Mouse (Mus musculus): Measurements from ENCODE around the gene Slc35f1. TPM values are rescaled to one million over a fixed set of nuclear protein-coding genes. Genes with fewer than 3 reads are reported as not detected.

Slc35f1 gene
- polyA plus RNA-seq, 1 experiment from 2014 or later: 1.2 TPM

GRCm38 (mm10) chr10:52797454-52797853 is 107.1 kb downstream of the Slc35f1 start:
- ATAC-seq (ENCODE audit: extremely low read depth, insufficient number of reproducible peaks, low FRiP score, low TSS enrichment): no peak
- Histone ChIP-seq H3K4me3 (no peak overlapping the region), H3K9ac (no peak overlapping the region), H3K9me3 (no peaks in the 10 kb centered on the region), H3K27ac (replicated peaks) (no peak overlapping the region), H3K27me3 (replicated peaks) (no peaks in the 10 kb centered on the region), H3K4me2 (no peak overlapping the region), H3K36me3 (no peaks in the 10 kb centered on the region), H3K4me1 (no peaks in the 10 kb centered on the region)
- WGBS: 69% methylated on average over 4 of the region's 4 CpGs

GRCm38 (mm10) chr10:52807808-52808207 is 117.5 kb downstream of the Slc35f1 start:
- Histone ChIP-seq H3K36me3 (no peaks in the 10 kb centered on the region), H3K27me3 (replicated peaks) (no peaks in the 10 kb centered on the region), H3K4me1 (no peaks in the 10 kb centered on the region), H3K9ac (no peak overlapping the region), H3K4me3 (no peak overlapping the region), H3K27ac (replicated peaks) (no peak overlapping the region), H3K9me3 (no peaks in the 10 kb centered on the region), H3K4me2 (no peak overlapping the region)
- ATAC-seq (ENCODE audit: extremely low read depth, insufficient number of reproducible peaks, low FRiP score, low TSS enrichment): no peak
- WGBS: 63% methylated on average over 2 of the region's 2 CpGs

GRCm38 (mm10) chr10:52812861-52813260 is 122.5 kb downstream of the Slc35f1 start:
- no peak overlapping the region for H3K4me3 ChIP-seq
- H3K9me3 ChIP-seq: no peaks in the 10 kb centered on the region
- ATAC-seq (ENCODE audit: extremely low read depth, insufficient number of reproducible peaks, low FRiP score, low TSS enrichment): no peak
- no peak overlapping the region for H3K27ac ChIP-seq (replicated peaks)
- no peaks in the 10 kb centered on the region for H3K27me3 ChIP-seq (replicated peaks)
- WGBS: 78% methylated on average over 4 of the region's 4 CpGs
- no peaks in the 10 kb centered on the region for H3K4me1 ChIP-seq
- H3K36me3 ChIP-seq: no peaks in the 10 kb centered on the region
- no peak overlapping the region for H3K4me2 ChIP-seq
- H3K9ac ChIP-seq: no peak overlapping the region

- Histone ChIP-seq H3K36me3 (no peaks in the 10 kb centered on the region), H3K27me3 (replicated peaks) (no peaks in the 10 kb centered on the region), H3K4me2 (no peak overlapping the region), H3K27ac (replicated peaks) (no peak overlapping the region), H3K9me3 (no peaks in the 10 kb centered on the region), H3K4me1 (no peaks in the 10 kb centered on the region), H3K4me3 (no peak overlapping the region), H3K9ac (no peak overlapping the region)
- 74% methylated on average over 5 of the region's 5 CpGs for WGBS
- no peak for ATAC-seq (ENCODE audit: extremely low read depth, insufficient number of reproducible peaks, low FRiP score, low TSS enrichment)
These were observed 124.0 kb downstream of the Slc35f1 start for GRCm38 (mm10) chr10:52814358-52814757.

GRCm38 (mm10) chr10:52819661-52820060 is 129.3 kb downstream of the Slc35f1 start:
- ATAC-seq (ENCODE audit: extremely low read depth, insufficient number of reproducible peaks, low FRiP score, low TSS enrichment): no peak
- Histone ChIP-seq H3K4me1 (no peaks in the 10 kb centered on the region), H3K9ac (no peak overlapping the region), H3K27ac (replicated peaks) (no peak overlapping the region), H3K9me3 (no peaks in the 10 kb centered on the region), H3K27me3 (replicated peaks) (no peaks in the 10 kb centered on the region), H3K4me2 (no peak overlapping the region), H3K4me3 (no peak overlapping the region), H3K36me3 (no peaks in the 10 kb centered on the region)
- 81% methylated on average over 1 of the region's 1 CpGs for WGBS

GRCm38 (mm10) chr10:52822909-52823308 is 132.6 kb downstream of the Slc35f1 start:
- no peak for ATAC-seq (ENCODE audit: extremely low read depth, insufficient number of reproducible peaks, low FRiP score, low TSS enrichment)
- Histone ChIP-seq H3K36me3 (no peaks in the 10 kb centered on the region), H3K27me3 (replicated peaks) (no peaks in the 10 kb centered on the region), H3K9me3 (no peaks in the 10 kb centered on the region), H3K4me3 (no peak overlapping the region), H3K27ac (replicated peaks) (no peak overlapping the region), H3K4me1 (no peaks in the 10 kb centered on the region), H3K4me2 (no peak overlapping the region), H3K9ac (no peak overlapping the region)
- WGBS: 76% methylated on average over 2 of the region's 2 CpGs

GRCm38 (mm10) chr10:52825746-52826145 is 135.4 kb downstream of the Slc35f1 start:
- no peak overlapping the region for H3K4me2 ChIP-seq
- ATAC-seq (ENCODE audit: extremely low read depth, insufficient number of reproducible peaks, low FRiP score, low TSS enrichment): no peak
- no peaks in the 10 kb centered on the region for H3K27me3 ChIP-seq (replicated peaks)
- no peaks in the 10 kb centered on the region for H3K4me1 ChIP-seq
- WGBS: 71% methylated on average over 4 of the region's 4 CpGs
- no peak overlapping the region for H3K9ac ChIP-seq
- H3K36me3 ChIP-seq: no peaks in the 10 kb centered on the region
- H3K9me3 ChIP-seq: no peaks in the 10 kb centered on the region
- no peak overlapping the region for H3K27ac ChIP-seq (replicated peaks)
- no peak overlapping the region for H3K4me3 ChIP-seq

- H3K4me2 ChIP-seq: no peak overlapping the region
- H3K9me3 ChIP-seq: no peaks in the 10 kb centered on the region
- H3K27me3 ChIP-seq (replicated peaks): no peaks in the 10 kb centered on the region
- WGBS: 63% methylated on average over 2 of the region's 2 CpGs
- ATAC-seq (ENCODE audit: extremely low read depth, insufficient number of reproducible peaks, low FRiP score, low TSS enrichment): no peak
- H3K36me3 ChIP-seq: no peaks in the 10 kb centered on the region
- peaks cover 3% of the 10 kb centered on the region; the same call in 1 of the 2 replicates for H3K4me1 ChIP-seq
- no peak overlapping the region for H3K9ac ChIP-seq
- H3K4me3 ChIP-seq: no peak overlapping the region
- no peak overlapping the region for H3K27ac ChIP-seq (replicated peaks)
These were observed 150.5 kb downstream of the Slc35f1 start for GRCm38 (mm10) chr10:52840819-52841218.

- Histone ChIP-seq H3K9ac (no peak overlapping the region), H3K27me3 (replicated peaks) (no peaks in the 10 kb centered on the region), H3K4me1 (no peaks in the 10 kb centered on the region), H3K36me3 (no peaks in the 10 kb centered on the region), H3K27ac (replicated peaks) (no peak overlapping the region), H3K4me2 (no peak overlapping the region), H3K9me3 (no peaks in the 10 kb centered on the region), H3K4me3 (no peak overlapping the region)
- ATAC-seq (ENCODE audit: extremely low read depth, insufficient number of reproducible peaks, low FRiP score, low TSS enrichment): no peak
These were observed 161.7 kb downstream of the Slc35f1 start for GRCm38 (mm10) chr10:52851994-52852393.

GRCm38 (mm10) chr10:52860851-52861250 is 170.5 kb downstream of the Slc35f1 start:
- ATAC-seq (ENCODE audit: extremely low read depth, insufficient number of reproducible peaks, low FRiP score, low TSS enrichment): no peak
- Histone ChIP-seq H3K4me2 (no peak overlapping the region), H3K27ac (replicated peaks) (no peak overlapping the region), H3K9ac (no peak overlapping the region), H3K27me3 (replicated peaks) (no peaks in the 10 kb centered on the region), H3K4me1 (no peaks in the 10 kb centered on the region), H3K9me3 (no peaks in the 10 kb centered on the region), H3K4me3 (no peak overlapping the region), H3K36me3 (no peaks in the 10 kb centered on the region)
- WGBS: 77% methylated on average over 2 of the region's 2 CpGs

GRCm38 (mm10) chr10:52864936-52865335 is 174.6 kb downstream of the Slc35f1 start:
- no peak overlapping the region for H3K9ac ChIP-seq
- no peak overlapping the region for H3K27ac ChIP-seq (replicated peaks)
- no peak for ATAC-seq (ENCODE audit: extremely low read depth, insufficient number of reproducible peaks, low FRiP score, low TSS enrichment)
- no peak overlapping the region for H3K4me2 ChIP-seq
- H3K9me3 ChIP-seq: no peaks in the 10 kb centered on the region
- no peaks in the 10 kb centered on the region for H3K27me3 ChIP-seq (replicated peaks)
- H3K36me3 ChIP-seq: no peaks in the 10 kb centered on the region
- 76% methylated on average over 5 of the region's 5 CpGs for WGBS
- no peak overlapping the region for H3K4me3 ChIP-seq
- H3K4me1 ChIP-seq: no peaks in the 10 kb centered on the region

GRCm38 (mm10) chr10:52871110-52871509 is 180.8 kb downstream of the Slc35f1 start:
- no peak for ATAC-seq (ENCODE audit: extremely low read depth, insufficient number of reproducible peaks, low FRiP score, low TSS enrichment)
- no peaks in the 10 kb centered on the region for H3K4me1 ChIP-seq
- no peak overlapping the region for H3K27ac ChIP-seq (replicated peaks)
- no peaks in the 10 kb centered on the region for H3K9me3 ChIP-seq
- no peaks in the 10 kb centered on the region for H3K27me3 ChIP-seq (replicated peaks)
- H3K36me3 ChIP-seq: no peaks in the 10 kb centered on the region
- H3K9ac ChIP-seq: no peak overlapping the region
- H3K4me2 ChIP-seq: no peak overlapping the region
- H3K4me3 ChIP-seq: no peak overlapping the region
